In genomic region chr10:69720899-69721490, GRCm38 (mm10) we compare ENCODE assay signal across 13 mouse cellular contexts.
DNase-seq lines count a peak whose midpoint lies in the region; ATAC-seq and TF ChIP-seq lines count a peak whose summit lies in the region.
"Had no signal": no experiment of that assay in that cellular context is flagged by ENCODE, and none has a peak within 500 bp of the region (broad histone marks: within the 10 kb centered on the region; RNA-seq: fewer than 3 reads in every experiment).

No protein-coding gene starts in this region.

- peak overlapping the region; percentile 61; the same call in 1 of the 2 replicates for H3K27ac ChIP-seq in hindbrain, postnatal 0 days
- peak overlapping the region; percentile 84 for H3K27ac ChIP-seq in neural tube, embryonic 15.5 days (replicated peaks)
- H3K27ac ChIP-seq in intestine, postnatal 0 days (ENCODE audit: low read depth, low read length): no peak overlapping the region
- H3K27ac ChIP-seq: liver, embryonic 12.5 days had no signal

- H3K27me3 ChIP-seq in hindbrain, postnatal 0 days (ENCODE audit: insufficient read depth, low read length): no peaks in the 10 kb centered on the region
- H3K27me3 ChIP-seq in neural tube, embryonic 15.5 days (replicated peaks): no peaks in the 10 kb centered on the region
- H3K27me3 ChIP-seq in intestine, postnatal 0 days (replicated peaks; ENCODE audit: control insufficient read depth, insufficient read depth, low read length): no peaks in the 10 kb centered on the region
- H3K27me3 ChIP-seq: heart, embryonic 13.5 days; liver, embryonic 12.5 days had no signal

- peak; percentile 52 for DNase-seq in heart, adult 11 months
- DNase-seq in heart, postnatal 14 days: no peak
- peak; percentile 54 to 59 for DNase-seq in cerebellum, postnatal 10 days
- DNase-seq in hindbrain, postnatal 0 days (ENCODE audit: low spot score): no peak
- no peak for DNase-seq in kidney, adult 8-10 months
- DNase-seq in yolk sac, embryonic 10.5 days (ENCODE audit: low spot score): no peak
- DNase-seq: adrenal gland, adult 8-10 months; gastrocnemius, postnatal 10 days; lung, postnatal 4 days had no signal

- no peak overlapping the region for H3K4me2 ChIP-seq in hindbrain, postnatal 0 days (ENCODE audit: low read depth, low read length)
- H3K4me2 ChIP-seq in neural tube, embryonic 15.5 days: peak overlapping the region; percentile 40
- H3K4me2 ChIP-seq in intestine, postnatal 0 days (replicated peaks; ENCODE audit: low read depth): no peak overlapping the region
- H3K4me2 ChIP-seq: heart, embryonic 13.5 days; liver, embryonic 12.5 days had no signal

- TF ChIP-seq CTCF in hindbrain, postnatal 0 days (IDR thresholded peaks at IDR 0.05; ENCODE audit: low read depth): no peak
- TF ChIP-seq CTCF in intestine, postnatal 0 days (IDR thresholded peaks at IDR 0.05; ENCODE audit: low read depth): no peak

- H3K4me3 ChIP-seq in hindbrain, postnatal 0 days (ENCODE audit: low read length): no peak overlapping the region
- H3K4me3 ChIP-seq in neural tube, embryonic 15.5 days (replicated peaks): no peak overlapping the region
- H3K4me3 ChIP-seq in intestine, postnatal 0 days (ENCODE audit: low read depth, low read length): no peak overlapping the region
- H3K4me3 ChIP-seq: heart, embryonic 13.5 days; liver, embryonic 12.5 days had no signal

- peaks cover 21% of the 10 kb centered on the region for H3K4me1 ChIP-seq in hindbrain, postnatal 0 days (ENCODE audit: insufficient read depth, low read length)
- peaks cover 71% of the 10 kb centered on the region for H3K4me1 ChIP-seq in neural tube, embryonic 15.5 days
- H3K4me1 ChIP-seq in intestine, postnatal 0 days (replicated peaks; ENCODE audit: control insufficient read depth, insufficient read depth, low read length): no peaks in the 10 kb centered on the region
- H3K4me1 ChIP-seq: liver, embryonic 12.5 days had no signal

- intact Hi-C loops in heart, postnatal 14 days (cut with DNase I): no loop called here

- 37% methylated on average over 6 of the region's 6 CpGs for WGBS in hindbrain, postnatal 0 days
- 31% methylated on average over 6 of the region's 6 CpGs for WGBS in neural tube, embryonic 15.5 days
- 84% methylated on average over 6 of the region's 6 CpGs for WGBS in intestine, postnatal 0 days

- ATAC-seq in hindbrain, postnatal 0 days: peak; percentile 48; the same call in 1 of the 2 replicates
- ATAC-seq in neural tube, embryonic 15.5 days (ENCODE audit: low FRiP score): no peak
- ATAC-seq in intestine, postnatal 0 days: no peak
- ATAC-seq: liver, embryonic 12.5 days had no signal

- H3K9me3 ChIP-seq in hindbrain, postnatal 0 days (ENCODE audit: low read length): no peaks in the 10 kb centered on the region
- H3K9me3 ChIP-seq in neural tube, embryonic 15.5 days (replicated peaks): no peaks in the 10 kb centered on the region
- H3K9me3 ChIP-seq in intestine, postnatal 0 days (ENCODE audit: control insufficient read depth): no peaks in the 10 kb centered on the region
- H3K9me3 ChIP-seq: heart, embryonic 13.5 days; liver, embryonic 12.5 days had no signal

- no peaks in the 10 kb centered on the region for H3K36me3 ChIP-seq in hindbrain, postnatal 0 days (ENCODE audit: insufficient read depth, low read length)
- H3K36me3 ChIP-seq in neural tube, embryonic 15.5 days: no peaks in the 10 kb centered on the region
- H3K36me3 ChIP-seq in intestine, postnatal 0 days (ENCODE audit: control insufficient read depth, insufficient read depth): no peaks in the 10 kb centered on the region
- H3K36me3 ChIP-seq: heart, embryonic 13.5 days; liver, embryonic 12.5 days had no signal

- H3K9ac ChIP-seq in hindbrain, postnatal 0 days (replicated peaks; ENCODE audit: low read length): no peak overlapping the region
- H3K9ac ChIP-seq in neural tube, embryonic 15.5 days (replicated peaks): no peak overlapping the region
- H3K9ac ChIP-seq in intestine, postnatal 0 days (ENCODE audit: low read depth, low read length): no peak overlapping the region
- H3K9ac ChIP-seq: heart, embryonic 13.5 days; liver, embryonic 12.5 days had no signal

Comparison
In these comparisons a context has a peak if more than half of its experiments do, and no peak if none do; other contexts are left out.
1. DNase-seq: peak in heart, adult 11 months (single experiment) and cerebellum, postnatal 10 days (2 of 2); none in heart, postnatal 14 days (0 of 2), hindbrain, postnatal 0 days (single experiment), kidney, adult 8-10 months (0 of 2) and yolk sac, embryonic 10.5 days (single experiment).